In genomic region chr5:108368446-108368845, GRCm38 (mm10) we compare ENCODE assay signal across 8 mouse cellular contexts. TPM values are rescaled to one million over a fixed set of nuclear protein-coding genes. Genes with fewer than 3 reads are reported as not detected.
DNase-seq lines count a peak whose midpoint lies in the region; ATAC-seq and TF ChIP-seq lines count a peak whose summit lies in the region.

No protein-coding gene starts in this region.

- no peak overlapping the region for H3K9ac ChIP-seq in limb, embryonic 15.5 days
- H3K9ac ChIP-seq in stomach, postnatal 0 days (ENCODE audit: low read length), result no peak overlapping the region

- H3K36me3 ChIP-seq in limb, embryonic 15.5 days, result no peaks in the 10 kb centered on the region
- H3K36me3 ChIP-seq in stomach, postnatal 0 days (ENCODE audit: control insufficient read depth, insufficient read depth, low read length), result no peaks in the 10 kb centered on the region

- H3K4me2 ChIP-seq in limb, embryonic 15.5 days, result peak overlapping the region; percentile 98
- H3K4me2 ChIP-seq in stomach, postnatal 0 days (replicated peaks; ENCODE audit: low read depth), result peak overlapping the region; percentile 75

- TF ChIP-seq CTCF in stomach, postnatal 0 days (IDR thresholded peaks at IDR 0.05; ENCODE audit: low read depth), result no peak

- DNase-seq in embryo, embryonic 10.5 days (ENCODE audit: low spot score), result peak; percentile 24
- no peak for DNase-seq in embryo, embryonic 10 days (ENCODE audit: low spot score)
- DNase-seq in retina, postnatal 1 day, result peak; percentile 21
- no peak for DNase-seq in retina, embryonic 14.5 days (ENCODE audit: low spot score)
- no peak for DNase-seq in stomach, postnatal 0 days (ENCODE audit: low spot score)
- DNase-seq in urinary bladder, postnatal 14 days (ENCODE audit: low spot score), result no peak
- DNase-seq in thymus, postnatal 0 days (ENCODE audit: low spot score), result no peak

- 6% methylated on average over 6 of the region's 6 CpGs for WGBS in limb, embryonic 15.5 days
- WGBS in stomach, postnatal 0 days, result 9% methylated on average over 6 of the region's 6 CpGs

- TF ChIP-seq EP300 in stomach, postnatal 0 days (optimal IDR thresholded peaks at IDR 0.05), result no peak

- no peaks in the 10 kb centered on the region for H3K9me3 ChIP-seq in limb, embryonic 15.5 days
- H3K9me3 ChIP-seq in stomach, postnatal 0 days (ENCODE audit: control insufficient read depth, low read length), result no peaks in the 10 kb centered on the region

- H3K4me1 ChIP-seq in limb, embryonic 15.5 days, result peaks cover 33% of the 10 kb centered on the region
- H3K4me1 ChIP-seq in stomach, postnatal 0 days (replicated peaks; ENCODE audit: control insufficient read depth, insufficient read depth), result 0 out of 2 replicates have a peak, but pooled peaks cover 6% of the 10 kb centered on the region

- H3K27me3 ChIP-seq in limb, embryonic 15.5 days, result peaks cover 95% of the 10 kb centered on the region
- H3K27me3 ChIP-seq in stomach, postnatal 0 days (ENCODE audit: control insufficient read depth, insufficient read depth, low read length), result peaks cover 37% of the 10 kb centered on the region

- peak overlapping the region; percentile 55 for H3K4me3 ChIP-seq in limb, embryonic 15.5 days
- H3K4me3 ChIP-seq in stomach, postnatal 0 days (ENCODE audit: low read depth, low read length), result peak overlapping the region; percentile 44

- ATAC-seq in limb, embryonic 15.5 days (ENCODE audit: insufficient number of reproducible peaks, low FRiP score, low TSS enrichment, low read depth), result no peak
- ATAC-seq in stomach, postnatal 0 days (ENCODE audit: low FRiP score, low TSS enrichment), result no peak

- no peak overlapping the region for H3K27ac ChIP-seq in limb, embryonic 15.5 days
- no peak overlapping the region for H3K27ac ChIP-seq in stomach, postnatal 0 days (replicated peaks)

RNA-seq across cellular contexts. Expression of gene Gm42517, which starts 0.7 kb away (rescaled TPM):
- polyA plus RNA-seq in limb, embryonic 15.5 days (2015; fragmentation: Nextera tagmentation; extraction: Ambion mirVana), result 0.15 TPM in 2 replicates
- polyA plus RNA-seq in stomach, postnatal 0 days (2015; fragmentation: Nextera tagmentation; extraction: Ambion mirVana), result 0.08 and 0.13 TPM in 2 replicates
- not detected in 2 replicates for polyA plus RNA-seq in thymus, postnatal 0 days (2015; fragmentation: Nextera tagmentation; extraction: Ambion mirVana)

RNA-seq across cellular contexts. Expression of gene Pde6b, which starts 19.7 kb away (rescaled TPM):
- 0.22 and 0.27 TPM in 2 replicates for polyA plus RNA-seq in limb, embryonic 15.5 days (2015; fragmentation: Nextera tagmentation; extraction: Ambion mirVana)
- polyA plus RNA-seq in stomach, postnatal 0 days (2015; fragmentation: Nextera tagmentation; extraction: Ambion mirVana), result 0.07 and 0.12 TPM in 2 replicates
- polyA plus RNA-seq in thymus, postnatal 0 days (2015; fragmentation: Nextera tagmentation; extraction: Ambion mirVana), result 0.14 and 0.17 TPM in 2 replicates

RNA-seq across cellular contexts. Expression of gene Pigg, which starts 56.0 kb away (rescaled TPM):
- 6.7 and 7.0 TPM in 2 replicates for polyA plus RNA-seq in limb, embryonic 15.5 days (2015; fragmentation: Nextera tagmentation; extraction: Ambion mirVana)
- polyA plus RNA-seq in stomach, postnatal 0 days (2015; fragmentation: Nextera tagmentation; extraction: Ambion mirVana), result 3.7 and 4.2 TPM in 2 replicates
- polyA plus RNA-seq in thymus, postnatal 0 days (2015; fragmentation: Nextera tagmentation; extraction: Ambion mirVana), result 2.4 and 3.4 TPM in 2 replicates

Comparison
In these comparisons a context has a peak if more than half of its experiments do, and no peak if none do; other contexts are left out.
1. DNase-seq: peak in embryo, embryonic 10.5 days (single experiment) and retina, postnatal 1 day (single experiment); none in embryo, embryonic 10 days (single experiment), retina, embryonic 14.5 days (single experiment), stomach, postnatal 0 days (single experiment), urinary bladder, postnatal 14 days (single experiment) and thymus, postnatal 0 days (single experiment).